Mouse (Mus musculus) macrophage (primary cell): ENCODE results near the gene Rassf1. TPM values are rescaled to one million over a fixed set of nuclear protein-coding genes. Genes with fewer than 3 reads are reported as not detected.
A peak's percentile ranks its signal among the peaks of the same experiment; 100 is the strongest.

Experiments used
- H3K27ac ChIP-seq: fragments of 350-480 bp; formaldehyde crosslinking; 2 replicates; pipeline ENCODE4 v1.9.0; 2021
- H3K36me3 ChIP-seq: fragments of 350-480 bp; formaldehyde crosslinking; 2 replicates; pipeline ENCODE4 v1.9.0; 2021; ENCODE audit errors: inconsistent target
- H3K4me3 ChIP-seq: fragments of 350-480 bp; formaldehyde crosslinking; 2 replicates; pipeline ENCODE4 v1.9.0; 2021; ENCODE audit errors: inconsistent target
- H3K79me2 ChIP-seq: fragments of 350-480 bp; formaldehyde crosslinking; 2 replicates; pipeline ENCODE4 v1.9.0; 2021; ENCODE audit errors: inconsistent target
- WGBS: methylation state at CpG from one replicate; pipeline ENCODE4 v1.1.7; 2026; ENCODE audit warnings: inconsistent platforms; ENCODE audit not compliant: missing documents; 5-methylcytosine and 5-hydroxymethylcytosine counted together
- polyA plus RNA-seq: library from polyadenylated mRNA; stranded (reverse); fragments of 250-400 nt; gene quantifications from 3 replicates; pipeline ENCODE4 v1.2.4, GENCODE M21; 2018; ENCODE audit warnings: inconsistent platforms

The Rassf1 gene
- polyA plus RNA-seq, 1 experiment from 2014 or later = 23.0 TPM

- 3% methylated on average over 31 of the region's 33 CpGs for WGBS
- H3K36me3 ChIP-seq = peaks cover 16% of the 10 kb centered on the region; the same call in 1 of the 2 replicates
- H3K27ac ChIP-seq = peak overlapping the region; percentile 32
- H3K79me2 ChIP-seq = peaks cover 13% of the 10 kb centered on the region; the same call in 1 of the 2 replicates
- peak overlapping the region; percentile 63 for H3K4me3 ChIP-seq
Measured at GRCm38 (mm10) chr9:107587833-107588639, 36.7 kb downstream of the Rassf1 start.

GRCm38 (mm10) chr9:107590058-107590772 is 38.9 kb downstream of the Rassf1 start:
- WGBS = 92% methylated on average over 25 of the region's 25 CpGs
- Histone ChIP-seq H3K27ac (no peak overlapping the region), H3K4me3 (no peak overlapping the region), H3K79me2 (peaks cover 13% of the 10 kb centered on the region; the same call in 1 of the 2 replicates), H3K36me3 (peaks cover 16% of the 10 kb centered on the region; the same call in 1 of the 2 replicates)

GRCm38 (mm10) chr9:107590773-107591060 is 39.4 kb downstream of the Rassf1 start:
- Histone ChIP-seq H3K36me3 (peaks cover 16% of the 10 kb centered on the region; the same call in 1 of the 2 replicates), H3K27ac (no peak overlapping the region), H3K4me3 (no peak overlapping the region), H3K79me2 (peaks cover 13% of the 10 kb centered on the region; the same call in 1 of the 2 replicates)
- 92% methylated on average over 6 of the region's 6 CpGs for WGBS

- peaks cover 16% of the 10 kb centered on the region; the same call in 1 of the 2 replicates for H3K36me3 ChIP-seq
- no peak overlapping the region for H3K4me3 ChIP-seq
- WGBS = 83% methylated on average over 10 of the region's 11 CpGs
- no peak overlapping the region for H3K27ac ChIP-seq
- H3K79me2 ChIP-seq = peaks cover 8% of the 10 kb centered on the region; the same call in 1 of the 2 replicates
Measured at GRCm38 (mm10) chr9:107593101-107593976, 42.0 kb downstream of the Rassf1 start.

GRCm38 (mm10) chr9:107594281-107595062 is 43.1 kb downstream of the Rassf1 start:
- WGBS = 97% methylated on average over 8 of the region's 8 CpGs
- peaks cover 16% of the 10 kb centered on the region; the same call in 1 of the 2 replicates for H3K36me3 ChIP-seq
- no peak overlapping the region for H3K27ac ChIP-seq
- no peak overlapping the region for H3K4me3 ChIP-seq
- no peaks in the 10 kb centered on the region for H3K79me2 ChIP-seq

- peaks cover 6% of the 10 kb centered on the region; the same call in 1 of the 2 replicates for H3K36me3 ChIP-seq
- H3K4me3 ChIP-seq = no peak overlapping the region
- 94% methylated on average over 11 of the region's 11 CpGs for WGBS
- no peaks in the 10 kb centered on the region for H3K79me2 ChIP-seq
- H3K27ac ChIP-seq = no peak overlapping the region
Measured at GRCm38 (mm10) chr9:107596619-107597569, 45.5 kb downstream of the Rassf1 start.

GRCm38 (mm10) chr9:107598385-107598784 is 47.0 kb downstream of the Rassf1 start:
- no peaks in the 10 kb centered on the region for H3K79me2 ChIP-seq
- no peak overlapping the region for H3K4me3 ChIP-seq
- no peak overlapping the region for H3K27ac ChIP-seq
- H3K36me3 ChIP-seq = no peaks in the 10 kb centered on the region
- 86% methylated on average over 5 of the region's 5 CpGs for WGBS

GRCm38 (mm10) chr9:107599433-107599832 is 48.1 kb downstream of the Rassf1 start:
- no peaks in the 10 kb centered on the region for H3K36me3 ChIP-seq

GRCm38 (mm10) chr9:107599842-107600241 is 48.5 kb downstream of the Rassf1 start:
- no peak overlapping the region for H3K4me3 ChIP-seq
- 86% methylated on average over 12 of the region's 14 CpGs for WGBS
- no peak overlapping the region for H3K27ac ChIP-seq

More at GRCm38 (mm10) chr9:107599433-107599832, 48.1 kb downstream of the Rassf1 start:
- H3K27ac ChIP-seq = no peak overlapping the region
- WGBS = 95% methylated on average over 9 of the region's 9 CpGs
- H3K79me2 ChIP-seq = no peaks in the 10 kb centered on the region
- no peak overlapping the region for H3K4me3 ChIP-seq

GRCm38 (mm10) chr9:107600745-107601144 is 49.4 kb downstream of the Rassf1 start:
- Histone ChIP-seq H3K27ac (no peak overlapping the region), H3K79me2 (no peaks in the 10 kb centered on the region), H3K36me3 (no peaks in the 10 kb centered on the region), H3K4me3 (no peak overlapping the region)
- WGBS = 73% methylated on average over 12 of the region's 12 CpGs

More at GRCm38 (mm10) chr9:107599842-107600241, 48.5 kb downstream of the Rassf1 start:
- no peaks in the 10 kb centered on the region for H3K79me2 ChIP-seq
- no peaks in the 10 kb centered on the region for H3K36me3 ChIP-seq

- Histone ChIP-seq H3K4me3 (no peak overlapping the region), H3K79me2 (no peaks in the 10 kb centered on the region), H3K36me3 (no peaks in the 10 kb centered on the region), H3K27ac (no peak overlapping the region)
- WGBS = 81% methylated on average over 11 of the region's 11 CpGs
Measured at GRCm38 (mm10) chr9:107601275-107601674, 49.9 kb downstream of the Rassf1 start.

GRCm38 (mm10) chr9:107602068-107602648 is 50.8 kb downstream of the Rassf1 start:
- Histone ChIP-seq H3K36me3 (no peaks in the 10 kb centered on the region), H3K79me2 (no peaks in the 10 kb centered on the region), H3K4me3 (no peak overlapping the region), H3K27ac (no peak overlapping the region)
- WGBS = 10% methylated on average over 10 of the region's 10 CpGs
